Comparison of ENCODE assay signal across 39 mouse cellular contexts in genomic region chr10:79506709-79507108, GRCm38 (mm10). TPM values are rescaled to one million over a fixed set of nuclear protein-coding genes. Genes with fewer than 3 reads are reported as not detected.
DNase-seq lines count a peak whose midpoint lies in the region; TF ChIP-seq lines count a peak whose summit lies in the region.
"Had no signal": no experiment of that assay in that cellular context is flagged by ENCODE, and none has a peak within 500 bp of the region (broad histone marks: within the 10 kb centered on the region; RNA-seq: fewer than 3 reads in every experiment).

No protein-coding gene starts in this region.

- no peak for TF ChIP-seq CTCF in lung, adult 2 months (IDR thresholded peaks at IDR 0.05; ENCODE audit: insufficient read depth, low read length)
- no peak for TF ChIP-seq CTCF in bone marrow macrophage, adult 2 months (IDR thresholded peaks at IDR 0.05; ENCODE audit: low read depth, low read length)

- H3K79me2 ChIP-seq in macrophage (ENCODE audit: inconsistent target): no peaks in the 10 kb centered on the region

- no peak overlapping the region for H3K4me3 ChIP-seq in lung, adult 2 months (replicated peaks; ENCODE audit: extremely low read depth, low read depth, low read length)
- peak overlapping the region; percentile 16 for H3K4me3 ChIP-seq in bone marrow macrophage, adult 2 months (ENCODE audit: insufficient read depth, low read length)
- no peak overlapping the region for H3K4me3 ChIP-seq in macrophage (ENCODE audit: inconsistent target)
- H3K4me3 ChIP-seq: forebrain, embryonic 13.5 days; left cerebral cortex, adult 2 months; limb, embryonic 12.5 days; liver, embryonic 13.5 days; neural tube, embryonic 15.5 days; stomach, embryonic 15.5 days had no signal

- peak; percentile 7 for DNase-seq in lung, postnatal 36 days
- DNase-seq in lung, adult 2 months: no peak
- peak; percentile 58 for DNase-seq in splenic B cell, adult 2 months (ENCODE audit: low read depth, low spot score)
- DNase-seq in testis, postnatal 14 days (ENCODE audit: low spot score): no peak
- no peak for DNase-seq in right cerebral cortex, postnatal 14 days
- no peak for DNase-seq in cerebellum, postnatal 25 days
- DNase-seq: adrenal gland, adult 8-10 months; cerebellum, adult 11-12 months; cerebellum, postnatal 10 days; gastrocnemius, postnatal 25 days; heart, adult 18-20 months; heart, postnatal 4 days; kidney, adult 9 months; kidney, postnatal 10 days; liver, embryonic 13.5 days; lung, embryonic 14.5 days; lung, postnatal 14 days; midbrain, embryonic 14.5 days; right cerebral cortex, postnatal 4 days; thymus, adult 18-20 months; thymus, postnatal 25 days had no signal

- no peak for TF ChIP-seq POLR2A in lung, adult 2 months (IDR thresholded peaks at IDR 0.05; ENCODE audit: borderline replicate concordance, extremely low read depth, low read depth, low read length)
- no peak for TF ChIP-seq POLR2A in bone marrow macrophage, adult 2 months (IDR thresholded peaks at IDR 0.05; ENCODE audit: borderline replicate concordance, low read depth, low read length)

- H3K27me3 ChIP-seq in splenic B cell, adult 2 months (ENCODE audit: control insufficient read depth, insufficient read depth, low read length, poor library complexity, severe bottlenecking): no peaks in the 10 kb centered on the region
- H3K27me3 ChIP-seq: forebrain, embryonic 13.5 days; limb, embryonic 12.5 days; liver, embryonic 13.5 days; neural tube, embryonic 15.5 days; stomach, embryonic 15.5 days had no signal

- H3K4me1 ChIP-seq in lung, adult 2 months (ENCODE audit: control insufficient read depth, insufficient read depth, low read length): no peaks in the 10 kb centered on the region; the same call in 1 of the 2 replicates
- H3K4me1 ChIP-seq in bone marrow macrophage, adult 2 months (ENCODE audit: control insufficient read depth, insufficient read depth, low read length): peaks cover 10% of the 10 kb centered on the region
- H3K4me1 ChIP-seq: forebrain, embryonic 13.5 days; limb, embryonic 12.5 days; liver, embryonic 13.5 days; neural tube, embryonic 15.5 days; stomach, embryonic 15.5 days had no signal

- WGBS in lung, adult 2 months: 49% methylated on average over 2 of the region's 2 CpGs
- 0% methylated on average over 2 of the region's 2 CpGs for WGBS in macrophage (ENCODE audit: missing documents)

- H3K27ac ChIP-seq in bone marrow macrophage, adult 2 months (ENCODE audit: insufficient read depth, low read depth, low read length): peak overlapping the region; percentile 15; the same call in 1 of the 2 replicates
- H3K27ac ChIP-seq in macrophage: peak overlapping the region; percentile 10; the same call in 1 of the 2 replicates
- H3K27ac ChIP-seq: forebrain, embryonic 13.5 days; hindbrain, embryonic 14.5 days; left cerebral cortex, adult 2 months; limb, embryonic 12.5 days; liver, embryonic 13.5 days; neural tube, embryonic 15.5 days; stomach, embryonic 15.5 days had no signal

- no peaks in the 10 kb centered on the region for H3K36me3 ChIP-seq in macrophage (ENCODE audit: inconsistent target)
- no peaks in the 10 kb centered on the region for H3K36me3 ChIP-seq in splenic B cell, adult 2 months (ENCODE audit: control insufficient read depth, insufficient read depth, low read length, poor library complexity, severe bottlenecking)
- H3K36me3 ChIP-seq: G1E; limb, embryonic 12.5 days; neural tube, embryonic 15.5 days; stomach, embryonic 15.5 days had no signal

RNA-seq across cellular contexts. Expression of gene Plpp2, which starts 26.9 kb away (rescaled TPM):
- polyA plus RNA-seq in lung, adult 2 months (2012; rRNA removed): 27.9 and 30.4 TPM in 2 replicates
- polyA plus RNA-seq in bone marrow macrophage, adult 2 months (2012; ENCODE audit: insufficient read depth, insufficient read length, missing spikeins): 16.9 and 21.1 TPM in 2 replicates
- 10 to 100 TPM in 2 of 26 experiments, 1 to 10 TPM in 24; 1.3 to 11.4 (median 5.0) TPM for total RNA-seq in macrophage (2018; cell fraction: chromatin; rRNA removed)
- total RNA-seq in macrophage (2018; cell fraction: cytosol; rRNA removed): 10 to 100 TPM in 15 of 26 experiments, 1 to 10 TPM in 11; 6.1 to 21.1 (median 12.6) TPM
- total RNA-seq in macrophage (2018; cell fraction: nucleus; rRNA removed): 10 to 100 TPM in 11 of 26 experiments, 1 to 10 TPM in 15; 5.2 to 19.4 (median 9.1) TPM
- polyA plus RNA-seq in macrophage (2018): 5.9 to 18.3 TPM (median 17.5 TPM) in 3 replicates
- total RNA-seq: G1E had no signal

RNA-seq across cellular contexts. Expression of gene Vmn2r83, which starts 38.2 kb away (rescaled TPM):
- polyA plus RNA-seq in lung, adult 2 months (2012; rRNA removed): not detected in 2 replicates
- polyA plus RNA-seq in bone marrow macrophage, adult 2 months (2012; ENCODE audit: insufficient read depth, insufficient read length, missing spikeins): not detected in 2 replicates
- total RNA-seq in macrophage (2018; cell fraction: chromatin; rRNA removed): not detected
- total RNA-seq in macrophage (2018; cell fraction: cytosol; rRNA removed): not detected
- not detected for total RNA-seq in macrophage (2018; cell fraction: nucleus; rRNA removed)
- not detected in 3 replicates for polyA plus RNA-seq in macrophage (2018)
- total RNA-seq: adrenal gland, adult 8-10 months; gastrocnemius, postnatal 25 days; heart, adult 18-20 months; heart, postnatal 4 days; layer of hippocampus, postnatal 10 days; left cerebral cortex, adult 2 months; left cerebral cortex, postnatal 25 days; megakaryocyte-erythroid progenitor cell, adult 5-6 weeks had no signal
- polyA plus RNA-seq: C2C12; embryonic facial prominence, embryonic 11.5 days; forebrain, embryonic 13.5 days; G1E; heart, embryonic 11.5 days; heart, embryonic 16.5 days; hindbrain, embryonic 14.5 days; intestine, postnatal 0 days; limb, embryonic 12.5 days; liver, embryonic 13.5 days; lung, embryonic 14.5 days; midbrain, embryonic 14.5 days; spleen, adult 2 months; stomach, embryonic 15.5 days had no signal

RNA-seq across cellular contexts. Expression of gene Mier2, which starts 48.3 kb away (rescaled TPM):
- polyA plus RNA-seq in lung, adult 2 months (2012; rRNA removed): 62.5 and 71.8 TPM in 2 replicates
- 32.1 and 35.1 TPM in 2 replicates for polyA plus RNA-seq in bone marrow macrophage, adult 2 months (2012; ENCODE audit: insufficient read depth, insufficient read length, missing spikeins)
- 10 to 100 TPM; 21.6 to 80.1 (median 46.1) TPM for total RNA-seq in macrophage (2018; cell fraction: chromatin; rRNA removed)
- total RNA-seq in macrophage (2018; cell fraction: cytosol; rRNA removed): 10 to 100 TPM in 17 of 26 experiments, 1 to 10 TPM in 9; 4.2 to 16.8 (median 11.8) TPM
- total RNA-seq in macrophage (2018; cell fraction: nucleus; rRNA removed): 10 to 100 TPM; 13.6 to 74.0 (median 23.2) TPM
- polyA plus RNA-seq in macrophage (2018): 4.8 to 16.5 TPM (median 12.6 TPM) in 3 replicates
- total RNA-seq: G1E had no signal

Comparison
In these comparisons a context has a peak if more than half of its experiments do, and no peak if none do; other contexts are left out.
1. DNase-seq: peak in lung, postnatal 36 days (single experiment) and splenic B cell, adult 2 months (single experiment); none in lung, adult 2 months (single experiment), testis, postnatal 14 days (single experiment), right cerebral cortex, postnatal 14 days (single experiment) and cerebellum, postnatal 25 days (0 of 2).